Mouse (Mus musculus) erythroblast, embryonic 14.5 days (primary cell): ENCODE measurements around the gene Edem3. TPM values are rescaled to one million over a fixed set of nuclear protein-coding genes. Genes with fewer than 3 reads are reported as not detected.

Experiments used
- H3K27me3 ChIP-seq: 2 replicates; pipeline ENCODE4 v1.6.1; 2012; ENCODE audit warnings: inconsistent platforms; ENCODE audit not compliant: control insufficient read depth
- H3K36me3 ChIP-seq: 2 replicates; pipeline ENCODE4 v1.6.1; 2012; ENCODE audit warnings: mild to moderate bottlenecking, inconsistent platforms; ENCODE audit not compliant: control insufficient read depth
- H3K4me1 ChIP-seq: 2 replicates; pipeline ENCODE4 v1.6.1; 2012; ENCODE audit warnings: inconsistent platforms; ENCODE audit not compliant: control insufficient read depth
- H3K4me3 ChIP-seq: replicated peaks from 2 replicates; pipeline ENCODE3; 2012; ENCODE audit warnings: moderate library complexity, mild to moderate bottlenecking, inconsistent platforms
- H3K9me3 ChIP-seq: 2 replicates; pipeline ENCODE4 v1.6.1; 2012; ENCODE audit warnings: low read length, inconsistent platforms, mixed read lengths; ENCODE audit not compliant: control insufficient read depth
- GATA1 ChIP-seq: IDR thresholded peaks from 2 replicates; pipeline ENCODE4 v1.6.1; 2012; ENCODE audit warnings: low read length, inconsistent platforms, mixed read lengths
- TAL1 ChIP-seq: IDR thresholded peaks from 3 replicates; pipeline ENCODE4 v1.6.1; 2012; ENCODE audit warnings: low read length, inconsistent platforms, mixed read lengths
- polyA plus RNA-seq: library from polyadenylated mRNA; stranded (reverse); fragments of >175 nt; gene quantifications from 2 replicates; pipeline ENCODE4 v1.2.3, GENCODE M21; 2012

Edem3 gene
- polyA plus RNA-seq, 1 experiment = 0.09 TPM

DNA sequence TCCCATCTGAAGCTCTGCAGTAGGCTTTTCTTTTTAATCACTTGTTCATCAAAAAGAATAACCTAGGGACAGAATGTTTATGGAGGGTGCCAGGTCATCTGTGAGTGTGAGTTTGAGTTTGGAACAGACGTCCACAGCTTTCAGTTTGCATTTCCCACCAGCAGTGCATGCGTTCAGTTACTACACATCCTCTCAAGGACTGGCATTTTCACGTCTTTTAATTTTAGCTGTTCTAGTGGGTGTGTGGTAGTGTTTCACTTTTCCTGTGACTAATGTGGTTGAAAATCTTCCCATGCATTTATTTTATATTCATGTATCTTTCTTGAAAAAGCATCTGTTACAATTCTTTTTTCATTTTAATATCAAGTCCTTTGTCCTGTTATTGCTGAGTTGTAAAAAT lies 9.1 kb downstream of the Edem3 start:
- Histone ChIP-seq H3K9me3 (no peaks in the 10 kb centered on the region), H3K4me1 (no peaks in the 10 kb centered on the region), H3K4me3 (no peak overlapping the region), H3K36me3 (peaks cover 32% of the 10 kb centered on the region), H3K27me3 (no peaks in the 10 kb centered on the region)
- TF ChIP-seq TAL1 = no peak
- no peak for TF ChIP-seq GATA1

GRCm38 (mm10) chr1:151766166-151766565 lies 11.0 kb downstream of the Edem3 start:
- no peak overlapping the region for H3K4me3 ChIP-seq
- peaks cover 36% of the 10 kb centered on the region for H3K36me3 ChIP-seq
- H3K9me3 ChIP-seq = no peaks in the 10 kb centered on the region
- TF ChIP-seq GATA1 (no peak), TAL1 (no peak)
- no peaks in the 10 kb centered on the region for H3K4me1 ChIP-seq
- no peaks in the 10 kb centered on the region for H3K27me3 ChIP-seq

DNA sequence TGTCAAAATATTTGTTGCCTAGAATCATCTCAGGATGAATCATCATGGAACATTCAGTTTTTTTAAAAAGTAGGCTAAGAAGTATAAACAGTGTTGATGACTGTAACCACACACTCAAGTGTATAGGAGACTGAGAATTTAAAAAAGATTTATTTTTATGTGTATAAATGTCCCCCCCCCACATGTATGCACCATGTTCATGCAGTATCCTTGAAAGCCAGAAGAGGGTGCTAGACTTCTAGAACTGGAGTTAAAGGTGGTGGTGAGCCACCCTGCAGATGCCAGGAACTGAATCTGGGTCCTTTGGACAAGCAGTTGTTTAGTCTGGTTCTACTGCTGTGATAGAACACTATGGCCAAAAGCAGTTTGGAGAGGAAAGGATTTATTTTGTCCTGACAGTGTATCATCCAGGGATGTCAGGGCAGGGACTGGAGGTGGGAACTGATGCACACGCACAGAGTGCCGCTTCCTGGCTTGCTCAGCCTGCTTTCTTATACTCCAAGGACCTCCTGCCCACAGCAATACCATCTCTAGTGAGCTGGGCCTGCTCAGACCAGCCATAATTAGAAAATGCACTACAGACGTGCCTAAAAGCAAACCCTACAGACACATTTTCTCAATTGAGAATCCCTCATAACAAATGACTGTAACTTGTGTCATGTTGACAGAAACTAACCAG lies 11.9 kb downstream of the Edem3 start:
- TF ChIP-seq GATA1 = no peak
- no peak for TF ChIP-seq TAL1
- Histone ChIP-seq H3K9me3 (no peaks in the 10 kb centered on the region), H3K4me1 (no peaks in the 10 kb centered on the region), H3K27me3 (no peaks in the 10 kb centered on the region), H3K4me3 (no peak overlapping the region), H3K36me3 (peaks cover 35% of the 10 kb centered on the region)

DNA sequence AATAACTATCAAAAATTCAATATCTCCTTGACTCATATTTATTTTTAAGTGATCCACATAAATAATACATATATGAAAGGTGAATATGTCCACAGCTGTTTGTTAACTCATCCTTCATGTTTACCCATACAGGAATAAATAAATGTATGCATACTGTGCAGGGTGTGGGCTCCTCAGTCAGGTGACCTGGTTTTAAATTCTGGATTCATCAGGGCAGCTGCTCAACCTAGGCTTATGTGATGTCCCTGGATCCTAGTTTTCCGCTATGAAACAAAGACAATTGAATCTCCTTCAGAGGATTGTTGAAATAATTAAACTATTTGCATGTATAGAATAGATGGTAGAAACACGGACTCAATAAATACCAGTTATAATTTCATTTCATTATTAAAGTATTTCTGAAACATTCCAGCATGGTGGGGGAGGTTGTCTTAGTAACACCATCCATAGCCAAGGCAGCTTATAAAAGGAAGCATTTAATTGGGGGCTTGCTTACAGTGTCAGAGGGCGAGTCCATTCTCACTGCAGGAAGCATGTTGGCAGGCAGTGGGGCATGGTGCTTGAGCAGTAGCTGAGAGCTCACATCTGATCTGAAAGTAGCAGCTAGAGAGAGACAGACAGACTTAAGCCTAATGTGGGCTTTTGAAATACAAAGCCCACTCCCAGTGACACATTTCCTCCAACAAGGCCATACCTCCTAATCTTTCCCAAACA lies 14.2 kb downstream of the Edem3 start:
- H3K9me3 ChIP-seq = no peaks in the 10 kb centered on the region
- peaks cover 41% of the 10 kb centered on the region for H3K36me3 ChIP-seq
- H3K27me3 ChIP-seq = no peaks in the 10 kb centered on the region
- no peaks in the 10 kb centered on the region for H3K4me1 ChIP-seq
- H3K4me3 ChIP-seq = no peak overlapping the region
- no peak for TF ChIP-seq GATA1
- TF ChIP-seq TAL1 = no peak

DNA sequence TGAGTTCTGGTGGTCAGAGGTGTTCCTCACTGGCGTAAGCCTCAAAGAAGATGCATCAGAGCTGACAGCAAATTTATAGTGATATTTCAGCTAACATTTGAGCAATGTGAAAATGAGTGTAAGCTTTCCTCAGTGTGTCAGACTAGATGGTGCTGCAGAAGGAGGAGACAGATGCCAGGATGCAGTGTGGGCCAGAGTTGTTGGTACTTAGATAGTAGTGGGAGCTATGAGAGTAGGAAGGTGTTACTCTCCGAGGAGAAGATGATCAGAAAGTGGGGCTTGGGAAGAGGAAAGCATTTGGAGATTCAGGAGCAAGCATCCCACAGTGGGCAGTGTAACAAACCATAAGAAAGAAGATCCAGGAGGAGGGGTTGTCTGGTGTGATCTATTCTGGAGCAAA lies 22.4 kb downstream of the Edem3 start:
- Histone ChIP-seq H3K36me3 (peaks cover 77% of the 10 kb centered on the region), H3K27me3 (no peaks in the 10 kb centered on the region), H3K9me3 (no peaks in the 10 kb centered on the region), H3K4me3 (no peak overlapping the region), H3K4me1 (peaks cover 15% of the 10 kb centered on the region)
- TF ChIP-seq TAL1 (no peak), GATA1 (no peak)

GRCm38 (mm10) chr1:151778592-151778991 lies 23.4 kb downstream of the Edem3 start:
- H3K9me3 ChIP-seq = no peaks in the 10 kb centered on the region
- H3K27me3 ChIP-seq = no peaks in the 10 kb centered on the region
- H3K4me1 ChIP-seq = peaks cover 15% of the 10 kb centered on the region
- H3K36me3 ChIP-seq = peaks cover 75% of the 10 kb centered on the region
- H3K4me3 ChIP-seq = no peak overlapping the region
- TF ChIP-seq GATA1 (no peak), TAL1 (no peak)

- H3K4me1 ChIP-seq = peaks cover 15% of the 10 kb centered on the region
- no peaks in the 10 kb centered on the region for H3K9me3 ChIP-seq
- no peaks in the 10 kb centered on the region for H3K27me3 ChIP-seq
- TF ChIP-seq GATA1 = no peak
- no peak for TF ChIP-seq TAL1
- H3K36me3 ChIP-seq = peaks cover 71% of the 10 kb centered on the region
- no peak overlapping the region for H3K4me3 ChIP-seq
These were observed 24.1 kb downstream of the Edem3 start for GRCm38 (mm10) chr1:151779306-151779705.

DNA sequence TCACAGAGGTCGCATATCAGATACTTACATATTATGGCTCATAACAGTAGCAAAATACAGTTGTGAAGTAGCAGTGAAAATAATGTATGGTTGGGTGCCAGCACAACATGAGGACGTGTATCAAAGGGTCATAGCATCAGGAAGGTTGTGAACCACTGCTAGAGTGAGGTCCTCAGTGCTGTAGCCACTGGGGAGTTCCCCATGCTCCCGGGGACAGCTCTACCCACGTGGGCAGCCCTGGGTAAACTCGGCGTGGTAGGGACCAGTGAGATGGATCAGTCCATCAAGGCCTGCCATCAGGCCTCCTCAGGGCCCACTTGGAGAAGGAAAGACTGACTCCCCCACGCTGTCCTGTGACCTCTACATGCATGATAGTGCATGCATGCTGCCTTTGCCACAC lies 26.3 kb downstream of the Edem3 start:
- no peaks in the 10 kb centered on the region for H3K27me3 ChIP-seq
- no peak overlapping the region for H3K4me3 ChIP-seq
- H3K4me1 ChIP-seq = peaks cover 15% of the 10 kb centered on the region
- no peaks in the 10 kb centered on the region for H3K9me3 ChIP-seq
- peaks cover 74% of the 10 kb centered on the region for H3K36me3 ChIP-seq
- TF ChIP-seq TAL1 (no peak), GATA1 (no peak)

DNA sequence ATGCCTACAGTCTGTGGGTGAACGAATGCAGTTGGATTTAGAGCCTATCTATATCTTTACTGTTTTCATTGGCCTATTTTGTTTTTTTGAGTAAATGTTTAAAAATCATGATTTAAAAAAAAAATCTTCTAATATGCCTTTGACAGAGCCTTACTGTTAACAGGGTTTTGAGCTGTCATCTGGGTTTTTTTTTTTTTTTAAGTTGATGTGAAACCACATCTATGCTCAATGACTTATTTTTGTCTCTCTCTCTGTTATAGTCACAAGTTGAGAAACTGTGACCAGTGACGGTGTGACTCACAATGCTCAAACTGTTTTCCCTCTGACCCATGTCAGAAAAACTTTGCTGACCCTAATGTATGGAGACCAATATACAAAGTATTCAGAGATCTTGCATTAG lies 28.2 kb downstream of the Edem3 start:
- H3K36me3 ChIP-seq = peaks cover 66% of the 10 kb centered on the region
- no peak for TF ChIP-seq TAL1
- no peak for TF ChIP-seq GATA1
- H3K4me3 ChIP-seq = no peak overlapping the region
- no peaks in the 10 kb centered on the region for H3K27me3 ChIP-seq
- peaks cover 12% of the 10 kb centered on the region for H3K4me1 ChIP-seq
- H3K9me3 ChIP-seq = no peaks in the 10 kb centered on the region

DNA sequence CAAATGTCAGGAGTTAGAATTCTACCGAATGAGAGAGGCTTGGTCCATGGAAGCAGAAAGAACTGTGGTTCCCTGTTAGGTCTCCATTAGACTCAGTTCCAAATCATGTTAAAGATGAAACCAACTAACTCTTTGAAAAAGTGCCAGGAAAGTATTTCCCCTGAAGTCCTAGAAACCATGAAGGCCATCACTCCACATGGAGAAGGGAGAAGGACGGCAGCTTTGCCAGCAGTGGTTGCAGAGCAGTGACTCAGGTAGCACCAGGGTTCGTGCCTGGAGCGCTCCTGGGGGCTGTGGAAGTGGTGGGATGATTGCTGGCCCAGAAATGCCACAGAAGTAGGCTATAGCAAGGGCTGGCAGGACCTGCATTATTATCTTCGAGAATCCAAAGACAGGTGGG lies 31.2 kb downstream of the Edem3 start:
- no peaks in the 10 kb centered on the region for H3K4me1 ChIP-seq
- no peak overlapping the region for H3K4me3 ChIP-seq
- H3K9me3 ChIP-seq = no peaks in the 10 kb centered on the region
- TF ChIP-seq TAL1 (no peak), GATA1 (no peak)
- peaks cover 59% of the 10 kb centered on the region for H3K36me3 ChIP-seq
- H3K27me3 ChIP-seq = no peaks in the 10 kb centered on the region
